Comparison of ENCODE assay signal across 1 mouse cellular context in the genomic region with DNA sequence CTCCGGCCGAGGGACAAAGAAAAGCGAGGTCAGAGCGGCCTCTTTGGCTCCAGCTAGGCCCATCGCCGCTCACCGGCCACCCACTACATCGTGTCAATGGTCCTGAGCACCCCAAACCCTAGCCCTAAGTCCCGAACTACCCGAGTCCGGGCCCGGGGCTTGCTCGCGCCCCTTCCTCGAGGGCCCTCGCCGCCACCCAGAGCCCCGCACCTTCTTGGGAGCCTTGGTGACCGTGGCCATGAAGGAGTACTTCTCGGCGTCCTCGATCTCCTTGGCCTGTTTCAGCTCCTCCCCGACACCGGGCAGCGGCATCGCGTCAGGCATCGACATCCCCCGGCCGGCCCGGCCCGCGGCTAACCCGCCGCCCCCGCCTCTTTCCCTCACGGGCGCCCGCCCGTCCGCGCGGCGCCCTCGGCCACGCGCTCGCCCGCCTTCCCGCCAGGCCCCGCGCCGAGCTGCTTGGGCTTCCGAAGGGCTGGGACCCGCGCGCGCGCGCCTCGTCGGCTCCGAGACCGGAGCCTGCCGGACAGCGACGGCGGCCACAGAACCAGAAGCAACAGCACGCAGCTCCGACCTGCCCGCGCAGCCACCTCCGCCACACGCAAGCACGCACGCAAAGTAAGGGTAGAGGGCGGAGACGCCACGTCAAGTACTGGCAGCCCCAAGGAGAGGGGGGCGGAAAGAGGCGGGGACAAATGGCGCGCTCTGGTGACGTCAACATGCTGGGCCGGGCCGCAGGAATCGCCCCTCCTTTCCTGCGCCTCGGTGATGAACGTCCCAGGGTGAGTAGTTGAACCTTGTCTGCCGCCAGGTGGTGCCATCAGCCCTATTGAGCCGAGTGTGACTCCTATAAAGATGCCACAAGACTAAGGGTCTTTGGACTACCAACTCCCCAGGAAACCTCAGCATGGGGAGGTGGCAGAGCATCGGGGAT.
TF ChIP-seq lines count a peak whose summit lies in the region.

Gene Ahcyl1, minus strand, starts transcription at position 613 of the 934 bp plus-strand sequence.

TF ChIP-seq in CH12.LX, 34 proteins besides CTCF, POLR2A, EP300 and RAD21 (continued from another document):
- TF ChIP-seq ZNF384 (IDR thresholded peaks at IDR 0.05; ENCODE audit: low read depth, low read length) (no peak), BHLHE40 (IDR thresholded peaks at IDR 0.05; ENCODE audit: low read depth, low read length) (no peak), MXI1 (IDR thresholded peaks at IDR 0.05; ENCODE audit: low read depth, low read length) (peak; percentile 86), MEF2A (IDR thresholded peaks at IDR 0.05; ENCODE audit: borderline replicate concordance, low read depth, low read length) (peak; percentile 56; the same call in 1 of the 2 replicates), USF2 (conservative IDR thresholded peaks at IDR 0.05; ENCODE audit: low read depth, low read length) (no peak), CHD1 (IDR thresholded peaks at IDR 0.05; ENCODE audit: low read depth, low read length) (no peak), SIN3A (IDR thresholded peaks at IDR 0.05; ENCODE audit: low read length) (peak; percentile 79), E2F4 (IDR thresholded peaks at IDR 0.05; ENCODE audit: insufficient replicate concordance, low read depth, low read length) (no peak; the same call in 1 of the 2 replicates), NRF1 (IDR thresholded peaks at IDR 0.05; ENCODE audit: low read depth, low read length) (peak; percentile 85), ZC3H11A (IDR thresholded peaks at IDR 0.05; ENCODE audit: low read depth, low read length) (peak; percentile 97), POLR2AphosphoS2 (IDR thresholded peaks at IDR 0.05; ENCODE audit: low read depth, low read length) (no peak), JUND (conservative IDR thresholded peaks at IDR 0.05; ENCODE audit: low read depth, low read length) (no peak), TCF12 (IDR thresholded peaks at IDR 0.05; ENCODE audit: low read depth, low read length) (peak; percentile 79), HCFC1 (IDR thresholded peaks at IDR 0.05; ENCODE audit: low read depth, low read length) (peak; percentile 95), NELFE (IDR thresholded peaks at IDR 0.05; ENCODE audit: low read depth, low read length) (peak; percentile 78), ZMIZ1 (IDR thresholded peaks at IDR 0.05; ENCODE audit: low read depth, low read length) (peak; percentile 71), MYC (IDR thresholded peaks at IDR 0.05; ENCODE audit: low read depth, low read length) (no peak), MAFK (IDR thresholded peaks at IDR 0.05; ENCODE audit: insufficient replicate concordance, low read length) (no peak), TBP (conservative IDR thresholded peaks at IDR 0.05; ENCODE audit: low read depth, low read length) (0 out of 2 replicates have a peak, but pooled peaks have one; percentile 25), SMC3 (IDR thresholded peaks at IDR 0.05; ENCODE audit: low read depth, low read length) (peak; percentile 100), ETS1 (conservative IDR thresholded peaks at IDR 0.05; ENCODE audit: low read depth, low read length) (no peak), JUN (IDR thresholded peaks at IDR 0.05; ENCODE audit: insufficient read depth, low read depth, low read length) (no peak), MAZ (IDR thresholded peaks at IDR 0.05; ENCODE audit: low read depth, low read length) (peak; percentile 99), IRF4 (IDR thresholded peaks at IDR 0.05; ENCODE audit: low read depth, low read length) (peak; percentile 78)
